Mouse (Mus musculus): ENCODE measurements at regions not wholly inside any gene's neighbourhood (a gene's known extent, or its start where the extent isn't known, plus 50 kb on each side); places are given as distances from the start of the nearest gene placed in this dataset.

DNA sequence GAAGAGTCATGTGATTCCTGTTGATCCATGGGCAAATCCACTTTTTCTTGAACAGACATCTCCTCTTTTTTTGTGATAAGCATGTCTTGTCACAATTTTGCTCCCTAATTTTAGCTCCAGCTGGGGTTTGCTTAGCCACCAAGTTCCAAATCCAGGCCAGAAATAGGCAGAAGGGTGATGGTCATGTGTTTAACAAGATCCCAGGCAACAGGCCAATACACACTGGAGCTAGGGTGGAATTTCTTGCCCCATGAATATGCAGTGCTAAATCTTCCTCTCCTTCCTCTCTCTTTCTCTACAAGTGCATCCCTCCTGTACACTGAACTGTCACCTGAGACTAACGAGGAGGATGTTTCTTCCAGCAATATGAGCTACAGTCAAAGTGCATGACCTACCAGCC, 58.6 kb upstream of the Vgll2 start:
- DNase-seq (ENCODE audit: low read depth, low spot score) = no peak

- no peak for DNase-seq (ENCODE audit: low read depth, low spot score)
Observed at GRCm38 (mm10) chr10:51970113-51970512, 52.2 kb upstream of the Vgll2 start.

Measured in R1 (cell line).